Mouse (Mus musculus) heart, postnatal 4 days (tissue): ENCODE data around the gene Ctsa. TPM values are rescaled to one million over a fixed set of nuclear protein-coding genes. Genes with fewer than 3 reads are reported as not detected.
A peak's percentile ranks its signal among the peaks of the same experiment; 100 is the strongest.
"Not testable (repeated sequence)": the region's sequence is repeated elsewhere in the genome, so short reads cannot be mapped to it uniquely, and the experiment has no call there.

Experiments used
- DNase-seq: peaks from one replicate; pipeline ENCODE4 v3.0.0; 2021
- total RNA-seq, 2 experiments: library from RNA; stranded (reverse); gene quantifications; 2 replicates each; pipeline ENCODE4 v1.2.3; 2021

Gene Ctsa
- total RNA-seq, result 100 to 1,000 TPM; 101 to 104 TPM

- DNase-seq, result peak; percentile 85
Observed at GRCm38 (mm10) chr2:164832748-164833301, at the start of gene Ctsa. TSS of gene Ctsa (plus strand) at chr2:164832873.

DNA sequence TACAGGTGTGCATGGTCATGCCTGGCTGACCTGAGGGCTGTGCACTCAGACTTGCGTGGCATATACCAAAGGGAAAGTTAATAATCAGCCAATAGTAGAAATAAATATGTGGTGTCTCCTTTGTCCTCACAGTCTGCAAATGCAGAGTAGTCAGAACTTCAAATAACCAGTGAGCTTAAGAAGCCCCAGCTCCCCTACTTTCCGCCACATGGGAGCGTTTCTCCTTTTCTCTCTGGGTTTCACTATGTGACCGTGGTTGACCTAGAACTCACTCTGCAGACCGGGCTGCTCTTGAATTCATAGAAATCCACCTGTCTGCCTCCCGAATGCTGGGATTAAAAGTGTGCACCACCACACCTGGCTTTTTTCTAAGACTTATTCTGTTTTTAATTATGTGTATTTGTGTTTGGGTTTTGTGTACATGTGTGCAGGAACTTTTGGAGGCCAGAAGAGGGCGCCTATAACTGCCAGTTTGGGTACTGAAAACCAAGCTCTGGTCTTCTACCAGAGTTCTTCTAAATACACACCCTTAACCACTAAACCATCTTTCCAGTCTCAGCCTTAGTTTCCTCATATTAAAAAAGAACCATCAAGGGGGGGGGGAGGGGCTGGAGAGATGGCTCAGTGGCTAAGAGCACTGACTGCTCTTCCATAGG is 48.6 kb upstream of the Ctsa start:
- no peak for DNase-seq

GRCm38 (mm10) chr2:164784869-164785420 is 47.7 kb upstream of the Ctsa start:
- no peak for DNase-seq

DNA sequence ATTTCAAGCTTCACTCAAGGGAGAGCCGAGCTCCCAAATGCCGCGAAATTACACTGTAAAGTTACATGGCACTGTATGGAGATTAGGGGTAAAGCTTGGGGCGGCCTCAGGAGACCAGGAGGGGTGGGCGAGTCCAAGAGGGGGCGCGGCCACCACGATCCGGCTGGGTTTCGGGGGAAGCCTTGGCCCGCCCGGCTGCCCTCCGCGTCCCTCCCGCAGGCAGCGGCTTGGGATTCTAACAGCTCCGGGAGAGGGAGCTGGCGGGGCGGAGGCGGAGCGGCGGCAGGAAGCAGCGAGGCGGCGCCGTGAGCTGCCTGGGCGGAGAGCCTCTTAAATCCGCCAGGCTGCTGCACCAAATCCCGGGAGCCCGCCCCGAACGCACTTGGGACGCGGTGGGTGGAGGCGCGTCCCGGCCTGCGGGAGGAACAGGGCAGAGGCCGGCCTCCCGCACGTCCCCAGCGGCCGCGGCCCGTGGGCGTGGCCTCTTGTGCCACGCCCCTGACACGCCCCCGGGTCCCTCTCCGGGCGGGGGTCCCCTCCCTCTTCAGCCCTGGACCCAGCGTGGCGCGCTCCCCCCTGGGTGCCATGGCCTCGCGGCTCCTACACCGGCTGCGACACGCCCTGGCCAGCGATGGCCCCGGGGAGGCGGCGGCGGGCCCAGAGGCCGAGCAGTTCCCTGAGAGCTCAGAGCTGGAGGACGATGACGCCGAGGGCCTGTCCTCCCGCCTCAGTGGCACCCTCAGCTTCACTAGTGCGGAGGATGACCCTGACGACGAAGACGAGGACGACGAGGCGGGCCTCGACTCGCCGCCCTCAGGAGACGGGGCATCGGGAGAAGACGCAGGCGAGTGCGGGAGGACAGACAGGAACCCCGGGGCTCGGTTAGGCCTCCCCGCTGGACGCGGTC is 46.9 kb upstream of the Ctsa start, which contains the start of gene Snx21:
TSS of gene Snx21 (plus strand) at position 343 of the 907 bp plus-strand sequence.
- DNase-seq, result peak; percentile 91

DNA sequence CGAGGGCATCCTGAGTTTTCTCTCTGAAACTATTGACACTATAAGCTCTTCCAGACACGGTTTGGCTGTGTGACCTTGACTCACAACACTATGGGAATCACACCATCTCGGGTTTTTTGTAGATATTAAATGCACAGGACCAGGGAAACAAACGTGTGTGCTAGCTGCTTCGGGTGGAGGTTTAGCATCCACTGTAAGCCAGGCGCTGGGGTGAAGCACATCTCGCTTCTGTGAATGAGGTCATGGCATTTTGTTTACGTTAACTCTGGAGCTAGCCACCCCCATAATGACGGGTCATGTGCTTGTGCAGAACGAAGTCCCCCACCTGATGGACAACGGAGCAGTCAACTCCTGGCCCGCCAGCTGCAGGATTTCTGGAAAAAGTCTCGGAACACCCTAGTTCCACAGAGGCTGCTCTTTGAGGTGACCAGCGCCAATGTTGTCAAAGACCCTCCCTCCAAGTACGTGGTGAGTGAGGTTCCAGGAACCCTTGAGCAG is 46.2 kb upstream of the Ctsa start:
- DNase-seq, result no peak

- no peak for DNase-seq
Observed at GRCm38 (mm10) chr2:164787032-164787431, 45.6 kb upstream of the Ctsa start.

GRCm38 (mm10) chr2:164787779-164788178 is 44.9 kb upstream of the Ctsa start:
- no peak for DNase-seq

GRCm38 (mm10) chr2:164788411-164788810 is 44.3 kb upstream of the Ctsa start:
- DNase-seq, result no peak

DNA sequence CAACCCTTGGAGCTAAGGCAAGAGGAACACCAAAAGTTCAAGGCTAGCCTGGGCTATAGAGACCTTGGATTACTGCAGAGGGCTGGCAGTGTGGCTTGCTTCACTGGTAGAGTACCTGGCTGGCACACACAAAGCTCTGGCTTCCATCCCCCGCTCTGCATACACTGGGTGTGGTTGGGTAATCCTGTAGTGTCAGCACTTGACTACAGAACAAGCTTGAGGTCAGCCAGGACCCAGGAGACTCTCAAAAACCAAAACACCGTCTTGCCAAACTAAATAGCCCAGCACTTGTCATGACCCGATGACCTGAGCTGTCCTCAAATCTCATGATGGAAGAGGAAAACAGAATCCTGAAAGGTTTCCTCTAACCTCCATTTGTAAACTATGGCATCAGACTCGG is 42.2 kb upstream of the Ctsa start:
- DNase-seq, result no peak

- no peak for DNase-seq
Observed at GRCm38 (mm10) chr2:164791841-164792261, 40.8 kb upstream of the Ctsa start.

DNA sequence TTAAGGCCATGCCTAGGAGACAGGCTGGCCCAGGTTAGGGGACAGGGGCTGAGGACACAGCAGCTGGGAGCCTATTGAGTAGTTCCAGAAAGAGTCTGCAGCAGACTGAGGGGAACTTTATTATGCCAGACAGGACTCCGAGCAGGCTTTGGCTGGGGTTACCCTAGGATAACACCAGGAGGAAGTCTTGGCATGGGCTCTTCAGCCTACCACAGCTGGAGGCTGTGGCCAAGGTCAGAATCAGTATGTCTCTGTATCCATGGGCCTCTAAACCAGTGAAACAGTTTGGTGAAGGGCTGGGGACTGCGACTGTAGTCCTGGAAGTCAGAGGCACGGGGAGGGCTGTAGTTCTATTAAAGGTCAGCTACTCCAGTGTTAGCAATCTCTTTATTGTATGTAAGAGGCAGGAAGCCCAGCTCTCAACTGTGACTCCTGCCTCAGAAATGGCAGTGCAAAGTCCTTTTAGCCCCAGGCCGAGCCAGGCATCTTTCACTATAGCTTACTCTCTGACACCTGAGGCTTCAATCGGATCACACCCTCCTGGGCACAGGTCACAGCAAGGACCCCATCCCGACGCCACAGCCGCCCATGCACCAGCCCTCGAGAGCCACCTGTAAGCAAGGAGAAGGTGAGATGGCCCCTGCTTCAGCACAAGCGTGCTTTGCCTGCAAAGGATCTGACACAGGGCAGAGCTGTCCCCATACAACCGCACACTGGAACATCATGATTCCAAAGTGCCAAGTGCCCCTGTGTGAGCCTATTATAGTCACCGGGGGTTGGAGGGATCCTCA is 40.1 kb upstream of the Ctsa start:
- no peak for DNase-seq

- peak; percentile 75 for DNase-seq
Observed at GRCm38 (mm10) chr2:164793236-164793635, 39.4 kb upstream of the Ctsa start.

DNA sequence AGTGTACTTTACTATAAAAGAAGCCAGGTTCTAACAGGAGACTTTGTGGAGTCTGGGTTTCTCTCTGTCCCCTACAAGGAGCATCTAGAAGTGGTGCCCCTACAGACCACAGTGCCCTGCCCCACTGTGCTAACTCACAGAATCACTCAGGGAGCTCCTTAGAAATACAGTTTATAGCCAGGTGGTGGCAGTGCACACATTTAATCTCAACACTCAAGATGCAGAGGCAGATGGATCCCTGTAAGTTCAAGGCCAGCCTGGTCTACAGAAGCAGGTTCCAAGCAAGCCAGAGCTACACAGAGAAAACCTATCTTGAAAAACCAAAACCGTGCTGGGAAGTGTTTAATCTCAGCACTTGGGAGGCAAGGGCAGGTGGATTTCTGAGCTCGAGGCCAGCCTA is 38.9 kb upstream of the Ctsa start:
- no peak for DNase-seq

- DNase-seq, result peak; percentile 92
Observed at GRCm38 (mm10) chr2:164794293-164794692, 38.4 kb upstream of the Ctsa start.

DNA sequence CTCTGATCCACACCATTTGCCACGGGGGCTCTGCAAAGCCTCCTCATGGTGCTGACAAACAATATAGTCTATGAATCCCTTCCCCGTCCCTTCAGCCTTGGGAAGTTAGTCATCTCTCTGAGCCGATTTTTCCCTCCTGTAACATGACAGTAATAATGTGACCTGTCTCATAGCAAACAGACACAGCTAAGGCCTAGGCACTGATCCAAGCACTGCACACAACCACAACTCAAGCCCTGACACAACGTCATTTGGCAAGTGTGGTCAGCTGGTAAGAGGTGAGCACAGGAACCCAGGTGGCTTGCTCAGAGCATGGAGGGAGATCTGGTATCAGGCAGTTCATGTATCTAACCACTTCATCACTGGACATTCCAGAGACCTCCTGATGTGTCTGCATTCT is 36.8 kb upstream of the Ctsa start:
- no peak for DNase-seq

- DNase-seq, result not testable (repeated sequence)
Observed at GRCm38 (mm10) chr2:164798554-164798953, 34.1 kb upstream of the Ctsa start.

DNA sequence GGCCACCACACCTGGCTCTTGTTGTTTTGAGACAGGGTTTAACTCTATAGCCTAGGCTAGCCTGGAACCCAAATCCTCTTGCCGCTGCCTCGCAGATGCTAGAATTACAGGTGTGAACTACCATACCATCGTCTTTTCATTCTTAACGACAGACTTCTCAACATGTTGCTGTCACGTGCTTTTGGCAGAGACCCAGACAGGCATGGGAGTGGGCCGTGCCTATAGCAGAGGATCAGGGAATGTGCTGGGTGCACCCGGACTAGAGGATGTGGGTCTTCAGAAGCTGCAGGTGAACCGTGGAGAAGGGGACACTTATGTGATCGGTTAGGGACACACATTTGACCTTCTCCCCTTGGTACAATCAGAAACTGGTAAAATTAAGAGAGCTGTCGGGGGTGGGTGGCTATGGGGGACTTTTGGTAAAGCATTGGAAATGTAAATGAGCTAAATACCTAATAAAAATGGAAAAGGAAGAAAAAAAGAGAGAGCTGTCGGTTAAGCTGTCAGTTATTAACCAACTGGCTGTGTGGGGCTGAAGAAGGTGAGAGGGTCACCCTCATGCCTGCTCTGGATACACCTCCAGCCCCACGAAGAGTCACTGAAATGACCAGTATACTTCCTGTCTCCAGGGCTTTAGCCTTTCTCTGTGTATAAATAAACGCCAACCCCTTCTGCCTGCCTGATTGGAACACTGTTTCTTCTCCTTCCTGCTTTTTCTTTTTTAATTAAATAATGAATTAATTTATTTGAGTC is 32.2 kb upstream of the Ctsa start:
- DNase-seq, result no peak

DNA sequence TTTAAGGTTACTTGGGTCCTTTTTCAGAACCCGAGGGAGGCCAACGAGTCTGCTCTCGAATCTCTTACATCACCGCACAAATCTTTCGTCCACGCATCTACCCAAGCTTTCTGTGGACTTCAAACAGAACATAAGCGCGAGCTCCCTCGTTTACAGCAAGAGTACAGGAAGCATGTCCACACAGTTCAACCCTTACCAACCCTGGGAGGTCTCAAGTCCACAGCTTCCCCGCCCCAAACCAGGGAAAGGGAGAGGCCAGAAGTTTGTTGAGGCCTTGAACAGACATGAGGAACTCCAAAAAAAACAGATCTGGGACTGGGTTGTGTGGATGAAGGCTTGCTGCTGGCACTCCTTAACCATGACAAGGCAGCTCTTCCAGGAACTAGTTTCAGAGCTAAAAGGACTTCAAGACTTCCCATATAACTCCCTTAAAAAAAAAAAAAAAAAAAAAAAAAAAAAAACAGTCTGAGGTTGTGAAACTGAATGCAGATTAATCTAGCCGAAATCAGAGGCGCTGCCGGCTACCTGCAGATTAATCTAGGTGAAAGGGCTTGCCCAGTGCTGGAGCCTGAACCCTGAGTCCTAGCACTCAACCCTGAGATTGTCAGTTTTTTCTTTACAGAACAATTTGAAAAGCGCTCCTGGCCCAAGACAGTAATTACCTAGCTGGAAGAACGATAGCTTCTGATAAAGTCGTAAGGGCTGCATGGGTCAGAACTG is 29.3 kb upstream of the Ctsa start:
- DNase-seq, result no peak

DNA sequence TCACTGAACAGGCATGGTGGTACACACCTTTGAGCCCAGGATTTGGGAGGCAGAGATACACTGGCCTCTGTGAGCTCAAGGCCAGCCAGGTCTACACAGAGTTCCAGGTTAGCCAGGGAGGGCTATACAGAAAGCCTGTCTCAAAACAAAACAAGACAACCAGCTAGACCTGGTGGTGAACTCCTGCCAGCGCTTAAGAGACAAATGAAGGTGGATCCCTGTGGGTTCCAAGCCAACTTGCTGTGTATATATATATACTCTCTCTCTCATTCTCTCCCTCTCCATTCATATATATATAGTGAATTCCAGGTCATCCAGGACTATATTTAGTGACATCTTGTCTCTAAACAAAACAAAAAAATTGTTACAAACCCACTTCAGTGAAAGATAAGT is 28.8 kb upstream of the Ctsa start:
- no peak for DNase-seq

DNA sequence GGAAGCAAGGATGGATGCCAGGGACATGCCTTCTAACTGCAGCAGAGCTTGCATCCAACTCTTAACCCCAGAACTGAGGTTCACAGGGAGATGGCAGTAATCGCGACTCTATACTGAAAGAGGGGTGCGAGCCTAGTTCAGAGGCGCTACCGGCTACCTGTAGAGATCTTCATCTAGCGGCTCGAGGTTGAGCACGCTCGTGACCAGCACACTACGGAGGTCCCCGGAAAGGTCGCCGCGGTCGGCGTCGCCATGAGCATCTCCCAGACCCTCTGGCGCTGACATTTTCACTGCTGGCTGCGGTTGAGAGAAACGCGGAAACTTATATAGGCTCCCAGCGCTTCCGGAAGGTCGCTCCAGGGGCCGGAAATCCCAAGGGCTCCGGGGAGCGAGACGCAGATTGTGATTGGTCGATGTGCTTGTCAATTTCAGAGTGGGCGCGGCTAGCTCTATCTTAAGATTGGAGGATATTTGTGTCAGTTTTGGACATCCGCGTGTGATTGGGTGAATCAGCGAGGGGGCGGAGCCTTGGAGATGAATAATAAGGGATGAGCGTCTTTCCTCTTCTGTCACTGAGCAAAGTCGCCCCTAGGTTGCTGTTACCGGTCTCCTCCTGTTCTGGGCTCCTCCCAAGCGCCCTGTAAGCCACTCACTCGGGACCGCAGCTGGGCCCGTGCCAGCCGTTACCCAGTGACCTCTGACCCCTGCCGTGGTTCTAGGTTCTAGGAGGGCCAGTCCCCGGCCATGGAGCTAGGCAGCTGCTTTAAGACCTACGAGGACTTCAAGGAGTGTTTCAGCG is 27.9 kb upstream of the Ctsa start, which contains the start of the genes Acot8 and Zswim3:
TSS of gene Acot8 (minus strand) at position 350 of the 799 bp plus-strand sequence.
TSS of gene Zswim3 (plus strand) at position 566 of the 799 bp plus-strand sequence.
- DNase-seq, result peak; percentile 99
